Mouse (Mus musculus) bone marrow, adult 2 months (tissue): ENCODE results near the gene Mbtps1.

Experiments
- CTCF ChIP-seq: fragments of 200-500 bp; IDR thresholded peaks from 2 replicates; pipeline ENCODE4 v1.5.1; 2011; ENCODE audit warnings: low read length, control low read depth; ENCODE audit not compliant: control insufficient read depth, insufficient read depth
- POLR2A ChIP-seq: fragments of 200-500 bp; IDR thresholded peaks from 2 replicates; pipeline ENCODE4 v1.6.1; 2011; ENCODE audit warnings: low read depth, mild to moderate bottlenecking, control low read depth, low read length, borderline replicate concordance; ENCODE audit not compliant: control insufficient read depth

DNA sequence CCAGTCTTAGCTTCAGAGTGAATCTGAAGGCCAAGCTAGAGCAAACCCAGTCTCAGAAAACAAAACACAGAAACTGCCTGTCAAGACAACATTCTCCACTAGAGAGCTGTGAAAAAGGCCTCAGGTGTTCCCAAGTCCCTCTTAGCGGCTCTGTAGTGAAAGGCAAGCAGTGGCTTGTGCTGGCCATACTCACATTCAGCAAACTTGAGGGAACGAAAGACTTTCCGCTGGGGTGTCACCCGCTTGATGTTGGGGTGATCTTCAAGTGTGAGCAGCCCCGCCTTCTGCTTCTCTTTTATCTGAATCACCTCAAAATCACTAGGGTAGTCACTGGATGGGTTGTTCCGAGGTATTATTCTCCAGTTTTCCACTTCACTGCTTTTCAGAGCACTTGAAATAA, 12.7 kb downstream of the Mbtps1 start:
- TF ChIP-seq POLR2A (no peak), CTCF (no peak)
